18 mouse cellular contexts compared by ENCODE assay signal in the genomic region with DNA sequence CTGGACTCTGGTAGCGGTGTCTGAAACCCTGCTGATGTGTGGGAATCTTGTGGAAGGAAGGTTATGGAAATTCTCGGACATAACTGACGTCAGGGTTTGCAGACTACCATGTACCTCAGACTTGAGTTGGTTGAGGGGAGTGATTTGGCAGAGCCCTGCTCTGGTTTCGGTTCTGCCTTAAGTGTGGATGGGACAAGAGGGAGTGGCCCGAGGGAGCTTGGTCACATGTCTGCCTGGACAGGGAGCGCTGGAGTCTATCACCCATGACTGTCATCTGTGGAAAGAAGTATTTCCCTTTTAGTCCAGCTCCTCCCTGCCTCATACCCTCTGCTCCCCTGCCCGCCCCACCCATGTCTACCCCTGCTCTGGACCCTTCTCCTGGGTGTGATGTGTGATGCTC. TPM values are rescaled to one million over a fixed set of nuclear protein-coding genes. Genes with fewer than 3 reads are reported as not detected.
A peak's percentile ranks its signal among the peaks of the same experiment; 100 is the strongest.
DNase-seq lines count a peak whose midpoint lies in the region; ATAC-seq lines count a peak whose summit lies in the region.
"Had no signal": no experiment of that assay in that cellular context is flagged by ENCODE, and none has a peak within 500 bp of the region (broad histone marks: within the 10 kb centered on the region; RNA-seq: fewer than 3 reads in every experiment).

No protein-coding gene starts in this region.

- peaks cover 13% of the 10 kb centered on the region; the same call in 1 of the 2 replicates for H3K4me1 ChIP-seq in heart, embryonic 10.5 days
- H3K4me1 ChIP-seq: embryonic facial prominence, embryonic 12.5 days; forebrain, embryonic 12.5 days; hindbrain, embryonic 15.5 days had no signal

- WGBS in heart, embryonic 10.5 days = 74% methylated on average over 7 of the region's 7 CpGs

- peaks cover 40% of the 10 kb centered on the region for H3K36me3 ChIP-seq in heart, embryonic 10.5 days

- peak; percentile 65 for DNase-seq in heart, embryonic 10.5 days (ENCODE audit: low spot score)
- DNase-seq in heart, postnatal 36 days = no peak
- DNase-seq in lung, adult 18-20 months = peak; percentile 24 to 52
- no peak for DNase-seq in lung, postnatal 14 days
- peak; percentile 6 for DNase-seq in lung, postnatal 10 days
- peak; percentile 45 to 48 for DNase-seq in monocyte, adult 2 months (ENCODE audit: low read depth in 1 of 2, low spot score in 2 of 2)
- DNase-seq in left cerebral cortex, postnatal 14 days (ENCODE audit: low spot score in 2 of 2) = no peak
- DNase-seq: adrenal gland, postnatal 10 days; cerebellum, adult 11 months; cerebellum, adult 8-10 months; cerebellum, postnatal 14 days; gastrocnemius, postnatal 10 days; heart, postnatal 14 days had no signal

- no peak overlapping the region for H3K27ac ChIP-seq in heart, embryonic 10.5 days
- H3K27ac ChIP-seq: embryonic facial prominence, embryonic 12.5 days; forebrain, embryonic 12.5 days; hindbrain, embryonic 15.5 days had no signal

- no peaks in the 10 kb centered on the region for H3K27me3 ChIP-seq in heart, embryonic 10.5 days (ENCODE audit: insufficient read depth, poor library complexity, severe bottlenecking)
- H3K27me3 ChIP-seq: embryonic facial prominence, embryonic 12.5 days; forebrain, embryonic 12.5 days; hindbrain, embryonic 15.5 days had no signal

- intact Hi-C loops in heart, postnatal 36 days (cut with DNase I) = no loop called here
- intact Hi-C loops in left cerebral cortex, postnatal 14 days (cut with DNase I) = no loop called here

- H3K9me3 ChIP-seq in heart, embryonic 10.5 days = no peaks in the 10 kb centered on the region
- H3K9me3 ChIP-seq: hindbrain, embryonic 15.5 days had no signal

- H3K4me3 ChIP-seq in heart, embryonic 10.5 days = no peak overlapping the region
- H3K4me3 ChIP-seq: embryonic facial prominence, embryonic 12.5 days; forebrain, embryonic 12.5 days; hindbrain, embryonic 15.5 days had no signal

- no peak for ATAC-seq in erythroid progenitor cell, adult 5-6 weeks (replicated peaks; ENCODE audit: low FRiP score, poor library complexity, severe bottlenecking)
- ATAC-seq: forebrain, embryonic 16.5 days had no signal

RNA-seq across cellular contexts. Expression of a gene that starts 32.0 kb away (rescaled TPM):
- 16.5 and 21.8 TPM in 2 replicates for polyA plus RNA-seq in heart, embryonic 10.5 days (2016; fragmentation: Nextera tagmentation; extraction: Ambion mirVana)
- total RNA-seq in heart, postnatal 36 days (2021) = 1 to 10 TPM; 2.8 to 3.0 TPM
- 1 to 10 TPM; 5.1 to 6.0 TPM for total RNA-seq in left cerebral cortex, postnatal 14 days (2021)
- 18.0 and 28.8 TPM in 2 replicates for total RNA-seq in erythroid progenitor cell, adult 5-6 weeks (2015; ENCODE audit: low replicate concordance)
- total RNA-seq in erythroid progenitor cell, adult 5-6 weeks (2017; ENCODE audit: low replicate concordance) = 12.9 and 24.9 TPM in 2 replicates

RNA-seq across cellular contexts. Expression of a gene that starts 33.0 kb away (rescaled TPM):
- polyA plus RNA-seq in heart, embryonic 10.5 days (2016; fragmentation: Nextera tagmentation; extraction: Ambion mirVana) = 8.9 and 14.2 TPM in 2 replicates
- 10 to 100 TPM; 64.2 to 70.4 TPM for total RNA-seq in heart, postnatal 36 days (2021)
- total RNA-seq in left cerebral cortex, postnatal 14 days (2021) = 10 to 100 TPM; 78.9 to 81.1 TPM
- total RNA-seq in erythroid progenitor cell, adult 5-6 weeks (2015; ENCODE audit: low replicate concordance) = 4.6 and 9.4 TPM in 2 replicates
- 8.1 and 11.3 TPM in 2 replicates for total RNA-seq in erythroid progenitor cell, adult 5-6 weeks (2017; ENCODE audit: low replicate concordance)

Comparison
In these comparisons a context has a peak if more than half of its experiments do, and no peak if none do; other contexts are left out.
1. DNase-seq: peak in heart, embryonic 10.5 days (single experiment), lung, adult 18-20 months (2 of 2), lung, postnatal 10 days (single experiment) and monocyte, adult 2 months (2 of 2); none in heart, postnatal 36 days (0 of 2), lung, postnatal 14 days (single experiment) and left cerebral cortex, postnatal 14 days (0 of 2).
2. RNA of a gene that starts 33.0 kb away (total RNA-seq): 78.9 to 81.1 TPM in left cerebral cortex, postnatal 14 days and 64.2 to 70.4 TPM in heart, postnatal 36 days; 4.6 to 11.3 TPM in erythroid progenitor cell, adult 5-6 weeks; every median in the first group is over 4 times any median in the second.